Mouse (Mus musculus) intestine, embryonic 15.5 days (tissue): ENCODE measurements at regions not wholly inside any gene's neighbourhood (a gene's known extent, or its start where the extent isn't known, plus 50 kb on each side); places are given as distances from the start of the nearest gene placed in this dataset.

Experiments
- ATAC-seq: fragments of 200-750 bp; cut with Nextera tagmentation; 2 replicates; pipeline ENCODE4 v1.8.0; 2017; ENCODE audit warnings: moderate TSS enrichment, moderate library complexity
- H3K27ac ChIP-seq: fragments of 300-500 bp; sonication (generic); 2 replicates; pipeline ENCODE4 v1.5.1; 2015; ENCODE audit warnings: mild to moderate bottlenecking, inconsistent platforms
- H3K27me3 ChIP-seq: fragments of 300-500 bp; sonication (generic); replicated peaks from 2 replicates; pipeline ENCODE4 v1.6.1; 2015; ENCODE audit warnings: inconsistent platforms
- H3K36me3 ChIP-seq: fragments of 300-500 bp; sonication (generic); 2 replicates; pipeline ENCODE4 v1.6.1; 2015; ENCODE audit warnings: inconsistent platforms
- H3K4me1 ChIP-seq: fragments of 300-500 bp; sonication (generic); replicated peaks from 2 replicates; pipeline ENCODE4 v1.6.1; 2015; ENCODE audit warnings: inconsistent platforms
- H3K4me2 ChIP-seq: fragments of 300-500 bp; sonication (generic); replicated peaks from 2 replicates; pipeline ENCODE4 v1.6.1; 2015; ENCODE audit warnings: mild to moderate bottlenecking, inconsistent platforms
- H3K4me3 ChIP-seq: fragments of 300-500 bp; sonication (generic); replicated peaks from 2 replicates; pipeline ENCODE4 v1.5.1; 2015; ENCODE audit warnings: inconsistent platforms
- H3K9ac ChIP-seq: fragments of 300-500 bp; sonication (generic); 2 replicates; pipeline ENCODE4 v1.6.1; 2015; ENCODE audit warnings: inconsistent platforms
- H3K9me3 ChIP-seq: fragments of 300-500 bp; sonication (generic); 2 replicates; pipeline ENCODE4 v1.6.1; 2016; ENCODE audit warnings: inconsistent platforms
- WGBS: fragments of 180-500 bp; shearing (Covaris S2); methylation state at CpG from one replicate; pipeline ENCODE4 v1.1.7; 2015; 5-methylcytosine and 5-hydroxymethylcytosine counted together

DNA sequence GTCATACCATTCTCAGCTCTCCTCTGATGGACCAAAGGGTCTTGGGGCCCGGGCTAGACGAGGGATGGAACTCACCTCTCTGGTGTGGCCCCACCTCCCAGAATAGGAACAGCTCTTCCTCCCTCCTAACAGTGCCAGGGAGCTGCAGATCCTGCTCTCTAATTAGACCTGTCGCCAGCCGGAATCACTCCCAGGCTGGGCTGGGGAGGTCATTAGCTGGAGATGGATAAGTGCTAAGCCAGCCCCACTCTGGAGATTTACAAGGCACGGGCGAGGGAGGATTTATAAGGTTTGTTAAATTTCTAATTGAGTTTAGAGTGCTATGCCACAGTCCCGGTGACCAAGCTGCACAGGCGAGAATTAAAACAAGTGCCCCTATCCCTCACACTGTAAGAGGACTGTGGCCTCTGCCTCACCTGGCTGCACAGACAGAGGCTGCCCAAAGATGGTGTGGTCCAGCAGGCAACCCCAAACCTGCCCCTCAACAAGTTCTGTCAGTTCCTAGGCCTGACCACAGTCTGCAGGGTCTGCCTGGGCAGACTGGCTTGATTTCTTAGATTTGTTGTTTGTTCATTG is 63.6 kb upstream of the Csf3r start:
- Histone ChIP-seq H3K9ac (no peak overlapping the region), H3K4me2 (no peak overlapping the region), H3K27ac (no peak overlapping the region), H3K27me3 (no peaks in the 10 kb centered on the region), H3K4me3 (no peak overlapping the region), H3K36me3 (no peaks in the 10 kb centered on the region), H3K9me3 (no peaks in the 10 kb centered on the region), H3K4me1 (no peaks in the 10 kb centered on the region)
- WGBS: 50% methylated on average over 8 of the region's 8 CpGs
- no peak for ATAC-seq

GRCm38 (mm10) chr4:125962677-125963076 is 61.7 kb upstream of the Csf3r start:
- no peak overlapping the region for H3K9ac ChIP-seq
- no peak overlapping the region for H3K4me2 ChIP-seq
- WGBS: 9% methylated on average over 7 of the region's 7 CpGs
- no peaks in the 10 kb centered on the region for H3K36me3 ChIP-seq
- H3K27me3 ChIP-seq: no peaks in the 10 kb centered on the region
- H3K27ac ChIP-seq: no peak overlapping the region
- no peaks in the 10 kb centered on the region for H3K9me3 ChIP-seq
- H3K4me1 ChIP-seq: no peaks in the 10 kb centered on the region
- ATAC-seq: 0 out of 2 replicates have a peak, but pooled peaks have one; percentile 34
- H3K4me3 ChIP-seq: no peak overlapping the region
